Mouse (Mus musculus) cortical plate, adult 2 months (tissue): ENCODE data around the gene Xkr8.

Experiments
- CTCF ChIP-seq: fragments of 200-500 bp; IDR thresholded peaks from 2 replicates; pipeline ENCODE4 v1.5.1; 2011; ENCODE audit warnings: mild to moderate bottlenecking, control low read depth, low read length; ENCODE audit not compliant: insufficient read depth; ENCODE audit errors: extremely low read depth
- POLR2A ChIP-seq: fragments of 200-500 bp; IDR thresholded peaks from 2 replicates; pipeline ENCODE4 v1.6.1; 2011; ENCODE audit warnings: mild to moderate bottlenecking, low read length, control low read depth; ENCODE audit not compliant: insufficient read depth; ENCODE audit errors: extremely low read depth

DNA sequence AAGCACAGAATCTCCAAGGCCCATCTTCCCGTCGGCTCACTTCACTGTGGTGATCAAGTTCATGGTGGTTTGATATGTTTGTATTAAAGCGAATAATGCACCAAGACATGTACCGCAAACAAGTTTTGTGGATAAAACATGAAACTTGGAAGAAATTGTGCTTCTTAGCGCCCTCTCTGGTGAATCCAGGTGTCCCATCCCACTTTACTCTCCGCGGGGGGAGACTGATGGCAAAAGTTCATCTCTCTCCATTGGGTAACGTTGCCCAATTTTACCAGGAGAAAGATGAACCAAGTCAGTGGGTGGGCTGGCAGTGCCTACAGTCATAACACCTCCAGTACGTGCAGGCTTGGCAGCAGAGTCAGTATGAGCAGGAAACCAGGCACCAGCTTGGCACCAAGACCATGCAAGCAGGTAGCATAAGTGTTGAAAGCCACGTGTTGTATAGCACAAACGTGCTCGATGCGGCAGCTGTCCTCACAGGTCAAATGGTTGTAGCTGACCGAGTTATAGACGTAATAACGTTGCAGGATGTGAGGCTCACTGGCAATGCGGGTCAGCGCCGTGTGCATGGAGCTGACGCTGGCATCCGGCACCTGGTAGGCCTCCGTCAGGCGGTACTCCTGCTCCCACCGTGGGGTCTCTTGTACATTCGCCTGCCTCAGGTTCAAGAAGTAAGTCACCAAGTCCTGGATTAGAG is 875 bp upstream of the Xkr8 start:
- no peak for TF ChIP-seq POLR2A
- no peak for TF ChIP-seq CTCF
